Mouse (Mus musculus): ENCODE results near the gene Atg13. TPM values are rescaled to one million over a fixed set of nuclear protein-coding genes. Genes with fewer than 3 reads are reported as not detected.

Atg13 gene
- total RNA-seq, 1 experiment from 2014 or later = 8.1 TPM

Other genes with a start within 250 kb of the Atg13 start
- gene Ckap5, start 183.8 kb downstream of the Atg13 start, total RNA-seq (2017) = 107 and 117 TPM in 2 replicates
- gene F2, start 74.2 kb downstream of the Atg13 start, total RNA-seq (2017) = 0.19 and 0.78 TPM in 2 replicates
- 6.2 and 11.9 TPM in 2 replicates for gene Zfp408, start 60.8 kb downstream of the Atg13 start, total RNA-seq (2017)
- 33.8 and 47.6 TPM in 2 replicates for gene Arhgap1, start 60.7 kb downstream of the Atg13 start, total RNA-seq (2017)
- 12.4 and 14.7 TPM in 2 replicates for gene Harbi1, start 276 bp upstream of the Atg13 start, total RNA-seq (2017)
- 21.6 and 28.8 TPM in 2 replicates for gene Ambra1, start 19.6 kb upstream of the Atg13 start, total RNA-seq (2017)
- 0.96 TPM in 1 of 2 replicates, not detected in the other for gene Chrm4, start 216.7 kb upstream of the Atg13 start, total RNA-seq (2017)
- 0.44 TPM in 1 of 2 replicates, not detected in the other for gene Mdk, start 221.7 kb upstream of the Atg13 start, total RNA-seq (2017)
- gene Gm9821, start 235.1 kb upstream of the Atg13 start, total RNA-seq (2017) = 0.49 and 1.5 TPM in 2 replicates